Mouse (Mus musculus): ENCODE measurements around the gene Selplg.

DNA sequence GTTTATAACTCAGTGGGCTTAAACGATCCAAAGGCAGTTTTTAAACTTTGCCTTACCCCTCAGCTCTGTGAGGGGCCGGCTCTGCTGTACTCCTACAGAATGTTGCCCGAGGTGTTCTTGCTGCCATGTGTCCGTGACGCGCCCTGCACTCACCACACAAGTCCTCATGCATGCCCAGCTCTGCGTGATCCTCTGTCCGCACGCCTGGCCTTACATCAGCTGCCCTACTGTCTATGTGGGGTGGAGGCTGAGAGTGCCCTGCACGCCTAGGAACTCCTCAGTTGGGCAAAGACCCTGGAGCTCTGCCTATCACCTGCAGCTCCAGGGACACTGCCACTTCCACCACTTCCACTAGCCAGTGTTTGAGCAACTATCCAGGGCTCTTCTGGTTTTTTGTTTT lies 26.1 kb upstream of the Selplg start:
- TF ChIP-seq MAX (IDR thresholded peaks at IDR 0.05; ENCODE audit: low read depth), result no peak
- TF ChIP-seq TCF12 (IDR thresholded peaks at IDR 0.05; ENCODE audit: insufficient read depth, poor library complexity, severe bottlenecking), result no peak
- no peak for TF ChIP-seq POLR2AphosphoS2 (IDR thresholded peaks at IDR 0.05; ENCODE audit: insufficient read length, low read depth)
- no peak for TF ChIP-seq MYOG (IDR thresholded peaks at IDR 0.05; ENCODE audit: control insufficient read depth in 1 of 3, insufficient read depth in 1 of 3, insufficient read length in 2 of 3, low read depth in 2 of 3)
- TF ChIP-seq SRF (IDR thresholded peaks at IDR 0.05; ENCODE audit: control insufficient read depth, insufficient read length, low read depth), result no peak
- no peak for TF ChIP-seq POLR2A (IDR thresholded peaks at IDR 0.05; ENCODE audit: insufficient read length, low read depth)
- TF ChIP-seq MYOD1 (IDR thresholded peaks at IDR 0.05; ENCODE audit: control insufficient read depth in 1 of 3, insufficient read length in 2 of 3, low read depth in 2 of 3), result no peak
- no peak for TF ChIP-seq TCF3 (IDR thresholded peaks at IDR 0.05; ENCODE audit: insufficient read length, low read depth)
- TF ChIP-seq E2F4 (IDR thresholded peaks at IDR 0.05; ENCODE audit: insufficient read depth), result no peak
- no peak for TF ChIP-seq CEBPB (IDR thresholded peaks at IDR 0.05; ENCODE audit: insufficient read depth, poor library complexity, severe bottlenecking)
- TF ChIP-seq USF1 (IDR thresholded peaks at IDR 0.05; ENCODE audit: low read depth), result no peak

Data from myocyte (in vitro differentiated cells).